Mouse (Mus musculus) spleen, adult 2 months (tissue): ENCODE results near the gene Zrsr1.

Source experiments
- CTCF ChIP-seq: fragments of 200-500 bp; IDR thresholded peaks from 2 replicates; pipeline ENCODE4 v1.5.1; 2011; ENCODE audit warnings: mild to moderate bottlenecking, inconsistent platforms; ENCODE audit not compliant: insufficient read depth, insufficient read length, insufficient replicate concordance; ENCODE audit errors: extremely low read depth
- POLR2A ChIP-seq: fragments of 200-500 bp; IDR thresholded peaks from 2 replicates; pipeline ENCODE4 v1.6.1; 2011; ENCODE audit warnings: low read depth, low read length, inconsistent platforms

- TF ChIP-seq CTCF (no peak), POLR2A (no peak)
Measured at GRCm38 (mm10) chr11:22970546-22970945, 1.3 kb upstream of the Zrsr1 start.
